Mouse (Mus musculus) lung, postnatal 25 days (tissue): Measurements from ENCODE around the gene Tmem215.

Experiments used
- DNase-seq: peaks from one replicate; pipeline ENCODE4 v3.0.0; 2022; ENCODE audit warnings: low spot score

Gene Tmem215

GRCm38 (mm10) chr4:40471880-40472279 lies at the start of gene Tmem215:
Gene Tmem215, plus strand, starts transcription at chr4:40472180.
- no peak for DNase-seq

- DNase-seq, result no peak
Measured at GRCm38 (mm10) chr4:40431916-40432315, 40.1 kb upstream of the Tmem215 start.

- DNase-seq, result no peak
Measured at GRCm38 (mm10) chr4:40433379-40433778, 38.6 kb upstream of the Tmem215 start.

GRCm38 (mm10) chr4:40434388-40434787 lies 37.6 kb upstream of the Tmem215 start:
- DNase-seq, result no peak

GRCm38 (mm10) chr4:40443565-40443964 lies 28.4 kb upstream of the Tmem215 start:
- DNase-seq, result no peak

GRCm38 (mm10) chr4:40472700-40473530 lies 935 bp downstream of the Tmem215 start:
- DNase-seq, result no peak

- no peak for DNase-seq
Measured at GRCm38 (mm10) chr4:40473911-40474310, 1.9 kb downstream of the Tmem215 start.

- no peak for DNase-seq
Measured at GRCm38 (mm10) chr4:40477963-40478362, 6.0 kb downstream of the Tmem215 start.

- DNase-seq, result no peak
Measured at GRCm38 (mm10) chr4:40486546-40486945, 14.6 kb downstream of the Tmem215 start.

GRCm38 (mm10) chr4:40491731-40492130 lies 19.8 kb downstream of the Tmem215 start:
- DNase-seq, result no peak

GRCm38 (mm10) chr4:40496354-40496753 lies 24.4 kb downstream of the Tmem215 start:
- DNase-seq, result no peak

GRCm38 (mm10) chr4:40496828-40497227 lies 24.8 kb downstream of the Tmem215 start:
- DNase-seq, result no peak

- no peak for DNase-seq
Measured at GRCm38 (mm10) chr4:40499812-40500591, 28.0 kb downstream of the Tmem215 start.

- no peak for DNase-seq
Measured at GRCm38 (mm10) chr4:40502459-40502858, 30.5 kb downstream of the Tmem215 start.

GRCm38 (mm10) chr4:40509534-40509933 lies 37.6 kb downstream of the Tmem215 start:
- DNase-seq, result no peak

- no peak for DNase-seq
Measured at GRCm38 (mm10) chr4:40513235-40513634, 41.3 kb downstream of the Tmem215 start.

GRCm38 (mm10) chr4:40518545-40519324 lies 46.8 kb downstream of the Tmem215 start:
- no peak for DNase-seq
